Mouse (Mus musculus) brain, embryonic 18.5 days (tissue): ENCODE results near the gene Uba2.
"Not testable (repeated sequence)": the region's sequence is repeated elsewhere in the genome, so short reads cannot be mapped to it uniquely, and the experiment has no call there.

Experiments used
- DNase-seq: peaks from one replicate; pipeline ENCODE4 v3.0.0-alpha.2; 2012; ENCODE audit warnings: low read depth, low spot score

The Uba2 gene

DNA sequence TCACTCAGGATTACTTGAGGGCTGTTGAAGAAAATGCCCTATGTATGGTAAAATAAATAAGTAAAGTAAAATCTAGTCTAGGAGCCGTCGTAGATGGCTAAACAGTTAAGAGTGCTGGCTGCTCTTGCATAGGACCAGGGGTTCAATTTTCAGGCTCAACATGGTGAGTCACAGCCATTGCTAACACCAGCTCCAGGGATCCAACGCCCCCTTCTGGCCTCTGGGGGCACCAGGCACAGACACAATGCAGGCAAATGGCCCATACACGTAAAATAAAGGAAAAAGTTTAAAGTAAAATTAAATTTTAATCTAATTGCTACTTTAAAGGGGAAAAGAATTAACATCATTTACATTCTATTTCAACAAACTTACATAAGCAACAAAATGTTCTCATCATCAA, 2.5 kb downstream of the Uba2 start:
- DNase-seq: no peak

DNA sequence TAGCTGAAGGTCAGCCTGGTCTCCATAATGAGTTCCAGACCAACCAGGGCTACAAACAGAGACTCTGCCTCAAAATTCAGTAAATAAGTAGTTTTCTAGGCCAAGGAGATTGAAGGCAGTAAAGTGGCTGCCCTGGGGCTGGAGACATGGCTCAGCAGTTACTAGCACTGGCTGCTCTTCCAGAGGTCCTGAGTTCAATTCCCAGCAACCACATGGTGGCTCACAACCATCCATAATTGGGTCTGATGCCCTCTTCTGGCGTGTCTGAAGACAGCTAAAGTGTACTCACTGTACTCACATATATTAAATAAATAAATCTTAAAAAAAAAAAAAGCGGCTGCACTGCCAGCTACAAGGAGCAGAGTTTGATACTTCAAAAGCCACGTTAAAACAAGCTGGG, 3.4 kb downstream of the Uba2 start:
- no peak for DNase-seq

DNA sequence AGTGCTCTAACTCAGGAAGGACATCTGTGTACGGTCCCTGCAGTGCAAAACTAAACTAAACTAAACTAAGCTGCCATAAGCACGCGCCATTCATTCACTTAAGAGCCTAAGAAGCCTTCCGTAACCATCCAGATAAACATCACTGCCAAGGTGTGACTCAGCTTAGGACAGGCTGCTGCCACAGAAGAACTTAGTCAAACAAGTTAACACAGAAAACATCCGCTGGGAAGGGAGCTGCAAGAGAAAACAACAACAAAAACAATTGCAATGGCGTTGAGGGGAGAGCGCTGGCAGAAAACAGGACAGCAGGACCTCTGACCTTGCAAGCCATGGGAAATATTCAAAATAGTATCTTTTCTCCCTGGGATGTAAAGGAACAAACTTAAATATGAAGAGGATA, 4.7 kb downstream of the Uba2 start:
- no peak for DNase-seq

DNA sequence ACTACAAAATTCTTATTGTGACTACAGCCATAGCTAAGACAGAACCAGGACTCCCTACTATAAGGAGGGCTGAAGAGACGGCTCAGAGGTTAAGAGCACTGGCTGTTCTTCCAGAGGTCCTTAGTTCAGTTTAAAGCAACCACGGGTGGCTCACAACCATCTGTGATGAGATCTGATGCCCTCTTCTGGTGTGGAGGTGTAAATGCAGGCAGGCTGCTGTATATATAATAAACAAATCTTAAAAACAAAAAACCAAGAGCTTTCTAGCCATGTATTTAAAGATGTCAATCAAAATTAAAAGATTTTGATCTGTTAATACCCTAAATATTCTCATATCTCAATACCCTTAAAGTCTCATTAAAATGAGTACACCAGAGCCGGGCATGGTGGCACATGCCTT, 10.2 kb downstream of the Uba2 start:
- no peak for DNase-seq

DNA sequence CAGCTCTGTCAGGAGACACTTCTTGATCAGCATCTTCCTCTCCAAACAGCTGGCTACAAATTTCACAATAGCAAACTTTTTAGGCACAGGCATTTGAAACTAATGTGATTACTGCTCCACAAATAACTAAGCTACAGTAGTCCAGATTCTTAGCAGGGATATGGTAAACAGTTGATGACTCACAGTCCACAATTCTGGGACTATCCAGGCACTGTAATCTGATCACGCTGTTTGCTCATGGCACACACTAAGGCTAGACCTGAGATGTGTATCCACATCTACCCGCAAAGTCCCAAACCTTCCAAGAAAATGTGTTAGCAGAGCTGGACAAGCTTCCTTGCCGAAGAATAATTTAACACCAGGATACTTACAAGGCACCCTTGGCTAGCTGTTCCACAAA, 11.4 kb downstream of the Uba2 start:
- no peak for DNase-seq

DNA sequence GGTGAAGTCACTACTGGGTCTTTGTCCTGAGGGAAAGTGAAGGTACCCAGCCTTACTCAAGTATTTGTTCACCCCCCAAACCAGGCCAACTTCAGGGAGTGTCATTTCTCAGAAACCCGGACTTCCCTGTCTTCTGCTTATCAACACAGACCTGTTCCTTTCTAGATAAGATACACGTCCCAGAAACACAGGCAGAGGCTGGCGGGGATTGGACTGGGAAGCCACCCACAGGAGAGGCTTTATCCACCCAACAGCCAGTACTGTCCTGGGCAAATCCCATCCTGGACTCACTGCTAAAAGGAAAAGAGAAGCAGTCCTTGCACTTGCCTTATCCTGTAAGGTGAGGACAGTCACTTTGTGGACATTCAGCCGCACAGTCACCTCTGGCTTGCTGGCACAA, 22.2 kb downstream of the Uba2 start:
- DNase-seq: no peak

DNA sequence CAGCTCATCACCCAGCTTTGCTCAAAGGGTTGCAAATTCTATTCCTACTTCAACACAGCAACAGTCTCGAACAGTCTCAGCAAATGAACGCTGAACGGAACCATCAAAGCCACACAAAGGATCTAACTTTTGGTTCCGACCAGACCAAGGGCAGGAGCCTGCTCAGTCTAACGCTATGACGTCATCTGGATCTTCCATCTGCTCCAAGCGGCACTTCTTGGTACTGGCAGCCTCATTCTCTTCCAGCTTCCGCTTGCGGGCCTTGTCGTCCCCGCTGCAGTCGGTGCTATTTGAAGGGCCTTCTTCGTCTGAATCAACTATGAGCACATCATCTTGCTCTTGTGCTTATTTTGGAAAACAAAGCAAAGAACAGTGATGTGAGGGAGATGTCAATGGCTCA, 28.3 kb downstream of the Uba2 start:
- no peak for DNase-seq

DNA sequence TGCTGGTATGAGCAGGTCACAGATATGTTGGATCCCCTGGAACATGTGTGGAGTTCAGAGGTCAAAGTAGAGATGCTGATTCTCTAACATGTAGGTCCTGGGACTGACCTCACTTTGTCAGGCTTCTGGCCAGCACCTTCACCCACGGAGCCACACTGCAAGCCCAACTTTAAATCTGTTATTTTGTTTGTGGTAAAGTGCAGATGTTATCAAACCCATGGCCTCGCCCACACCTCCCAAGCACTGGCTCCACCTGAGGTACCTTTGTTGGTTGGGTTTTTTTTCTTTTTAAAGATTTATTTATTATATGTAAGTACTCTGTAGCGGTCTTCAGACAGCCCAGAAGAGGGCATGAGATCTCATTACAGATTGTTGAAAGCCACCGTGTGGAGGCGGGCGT, 29.9 kb downstream of the Uba2 start:
- no peak for DNase-seq

DNA sequence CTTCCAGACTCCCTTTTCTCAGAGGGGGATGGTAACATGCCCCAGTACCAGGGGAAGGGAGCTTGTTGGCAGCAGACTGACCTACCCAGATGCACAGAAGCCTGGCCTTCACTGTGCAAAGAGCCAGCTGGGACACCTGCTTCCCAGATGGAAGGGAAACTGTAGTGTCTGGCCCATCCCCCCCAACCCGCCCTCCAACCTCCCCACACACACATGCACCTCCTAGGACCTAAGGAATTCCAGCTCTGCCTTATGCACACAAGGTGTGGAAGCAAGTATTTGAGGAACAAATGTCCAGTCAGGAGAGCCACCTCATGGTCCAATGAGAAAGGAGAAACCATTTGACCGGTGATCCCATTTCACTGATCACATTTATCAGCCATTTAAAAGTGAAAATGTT, 35.1 kb downstream of the Uba2 start:
- DNase-seq: no peak

DNA sequence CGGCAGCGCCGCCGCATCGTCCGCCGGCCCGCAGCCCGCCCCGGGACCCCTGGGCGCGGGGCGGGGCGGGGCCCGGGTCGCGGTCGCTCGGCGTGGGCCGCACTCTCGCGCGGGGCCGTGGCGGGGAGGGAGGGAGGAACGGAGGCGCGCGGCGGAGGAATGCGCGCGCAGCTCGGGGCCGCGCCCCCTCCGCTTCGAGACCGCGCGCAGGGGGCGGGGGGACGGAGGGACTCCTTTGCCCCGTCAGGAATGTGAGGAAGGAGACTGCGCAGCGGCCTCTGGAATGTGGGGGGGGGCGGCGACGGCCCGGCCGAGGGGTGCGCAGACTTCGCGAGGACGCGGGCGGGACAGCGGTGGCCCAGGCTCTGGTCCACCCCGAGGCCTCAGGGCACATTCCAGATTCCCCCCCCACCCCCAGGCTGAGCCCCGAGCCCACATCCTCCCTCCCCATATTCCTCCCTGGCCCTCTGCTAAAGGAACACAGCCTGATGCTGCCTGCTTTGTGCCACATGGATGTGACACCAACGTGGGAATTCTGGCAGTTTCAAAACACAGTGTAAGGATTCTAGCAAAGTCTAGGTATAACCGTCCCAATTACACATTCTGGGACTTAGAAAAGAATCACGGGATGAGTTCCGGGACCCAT, 36.2 kb downstream of the Uba2 start, which contains the start of gene Wtip:
Gene Wtip, minus strand, starts transcription at position 152 of the 646 bp plus-strand sequence.
- DNase-seq: peak; percentile 43

DNA sequence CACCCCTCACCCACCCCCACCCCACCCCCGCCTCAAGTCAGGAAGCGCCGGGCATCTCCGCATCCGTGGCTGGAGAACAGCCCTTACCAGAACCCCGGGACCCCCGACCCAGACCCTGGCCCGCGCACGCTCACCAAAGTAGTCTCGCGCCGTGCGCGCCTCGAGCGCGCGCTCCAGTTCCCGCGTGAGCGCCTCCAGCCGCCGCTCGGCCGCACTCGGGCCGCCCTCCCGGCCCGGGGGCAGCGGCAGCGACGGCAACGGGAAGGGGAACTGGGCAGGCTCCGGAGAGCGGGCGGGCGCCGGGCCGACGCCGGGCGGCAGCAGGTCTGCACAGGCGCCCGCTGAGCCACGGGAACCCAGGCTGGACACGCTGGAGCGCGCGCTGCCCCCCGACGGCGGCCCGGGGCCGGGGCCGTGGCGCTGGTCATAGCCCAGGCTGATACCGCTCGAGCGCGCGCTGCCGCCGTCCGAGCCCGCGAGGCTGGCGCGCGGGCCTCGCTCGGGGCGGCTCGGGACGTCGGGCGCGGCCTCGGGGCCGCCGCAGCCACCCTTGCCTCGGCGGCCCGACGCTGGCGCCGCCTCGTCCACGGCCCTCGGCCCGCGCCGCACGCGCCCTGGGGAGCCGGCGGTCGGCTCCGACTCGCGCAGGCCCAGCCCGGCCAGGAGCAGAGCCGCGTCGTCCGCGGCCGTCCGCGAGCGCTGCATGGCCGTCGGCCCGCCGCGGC, 36.9 kb downstream of the Uba2 start:
- DNase-seq: no peak

DNA sequence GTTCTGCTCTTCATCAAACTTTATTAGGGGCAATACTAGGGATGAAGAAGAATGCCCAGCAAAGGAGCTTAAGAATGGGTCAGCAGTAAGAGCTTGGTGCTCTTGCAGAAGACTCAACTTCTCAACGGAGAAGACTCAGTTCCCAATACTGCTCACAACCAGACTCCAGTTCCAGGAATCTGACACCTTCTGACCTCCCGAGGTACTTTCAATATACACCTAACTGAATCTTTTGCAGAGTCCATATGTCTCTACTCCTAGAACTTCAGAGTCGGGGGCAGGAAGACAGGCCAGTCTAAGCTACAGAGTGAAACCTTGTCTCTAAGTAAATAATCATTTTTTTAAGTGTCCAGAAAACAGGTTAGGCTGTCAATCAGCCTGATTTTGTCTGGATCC, 37.4 kb downstream of the Uba2 start:
- no peak for DNase-seq

DNA sequence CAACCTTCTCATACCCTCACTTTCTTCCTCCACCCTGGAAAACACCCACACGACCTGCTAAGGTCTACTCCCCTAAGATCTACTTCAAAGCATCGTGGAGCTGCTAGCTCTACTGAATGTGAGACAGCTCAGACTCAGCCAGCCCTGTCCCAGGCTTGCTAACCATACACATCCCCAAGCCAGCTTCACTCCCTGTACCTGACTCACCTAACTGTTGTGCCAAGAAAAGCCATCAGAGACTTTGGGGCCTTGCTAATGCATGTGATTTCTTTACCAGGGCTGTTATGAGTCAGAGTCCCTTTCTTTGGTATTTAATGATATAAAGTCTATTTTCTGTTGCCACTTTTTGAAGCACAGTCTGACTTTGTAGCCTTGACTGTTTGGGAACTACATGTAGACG, 38.3 kb downstream of the Uba2 start:
- no peak for DNase-seq

DNA sequence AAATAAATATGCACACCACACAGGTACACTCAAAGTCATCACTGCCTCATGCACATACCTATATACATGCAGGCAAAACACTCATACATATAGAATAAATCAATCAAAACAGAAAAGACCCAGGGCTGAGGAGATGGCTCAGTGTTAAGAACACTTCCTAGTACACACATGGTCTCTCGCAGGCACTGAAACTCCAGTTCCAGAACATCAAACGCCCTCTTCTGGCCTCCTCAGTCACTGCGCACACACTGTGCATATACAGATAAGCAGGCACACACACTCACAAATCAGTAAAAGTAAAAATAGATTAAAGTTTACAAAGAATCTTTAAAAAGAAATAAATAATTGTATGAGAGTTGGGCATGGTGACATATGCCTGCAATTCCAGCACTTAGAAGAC, 43.1 kb downstream of the Uba2 start:
- DNase-seq: no peak

DNA sequence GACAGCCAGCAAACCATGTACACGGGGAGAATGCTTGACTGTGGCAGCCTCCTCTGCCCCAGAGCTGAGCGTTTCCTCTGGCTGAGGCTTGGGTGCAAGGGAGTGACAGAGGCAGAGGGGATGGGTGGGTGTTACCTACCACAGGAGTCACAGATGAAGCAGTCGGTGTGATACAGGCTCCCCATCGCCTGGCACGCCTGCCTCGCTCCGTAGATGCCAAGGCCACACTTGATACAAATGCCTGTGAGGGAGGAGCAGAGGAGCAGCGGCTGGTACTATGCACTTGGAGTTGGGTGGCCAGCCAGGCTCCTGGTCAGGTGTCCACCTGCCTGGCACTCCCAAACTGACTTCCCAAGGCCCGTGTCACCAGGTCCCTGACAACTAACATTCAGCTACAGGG, 44.1 kb downstream of the Uba2 start:
- no peak for DNase-seq

DNA sequence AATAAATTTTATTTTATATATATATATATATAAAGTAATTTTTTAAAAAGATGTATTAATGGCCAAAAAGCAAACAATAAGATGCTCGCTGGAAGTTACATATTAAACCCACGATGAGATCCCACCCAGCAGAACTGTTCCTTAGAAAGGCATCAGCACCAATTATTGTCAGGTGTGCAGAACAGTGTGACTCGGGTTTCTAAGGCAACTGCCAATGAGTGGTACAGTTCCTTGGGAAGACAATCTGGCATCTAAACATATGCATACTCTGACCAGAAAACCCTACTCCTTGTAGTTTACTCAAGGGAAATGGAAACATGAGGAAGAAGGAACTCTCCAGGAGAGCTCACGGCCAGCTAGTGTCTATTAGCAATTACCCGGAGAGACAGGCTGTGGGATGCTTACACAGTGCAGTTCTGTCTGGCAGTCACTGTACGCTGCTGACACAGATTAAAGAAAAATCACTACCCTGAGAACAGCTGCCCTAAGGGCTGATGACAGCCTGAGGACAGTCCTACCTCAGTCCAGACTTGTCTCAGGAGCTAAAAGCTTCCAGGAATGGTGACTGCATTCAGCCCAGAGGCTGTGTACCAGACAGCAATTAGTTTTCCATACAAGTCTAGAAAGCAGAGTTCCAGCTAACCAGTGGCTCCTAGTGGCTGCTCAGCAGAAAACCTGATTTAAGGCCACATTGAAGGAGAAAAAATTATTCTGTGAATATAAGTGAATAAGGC, 46.2 kb downstream of the Uba2 start:
- DNase-seq: no peak

DNA sequence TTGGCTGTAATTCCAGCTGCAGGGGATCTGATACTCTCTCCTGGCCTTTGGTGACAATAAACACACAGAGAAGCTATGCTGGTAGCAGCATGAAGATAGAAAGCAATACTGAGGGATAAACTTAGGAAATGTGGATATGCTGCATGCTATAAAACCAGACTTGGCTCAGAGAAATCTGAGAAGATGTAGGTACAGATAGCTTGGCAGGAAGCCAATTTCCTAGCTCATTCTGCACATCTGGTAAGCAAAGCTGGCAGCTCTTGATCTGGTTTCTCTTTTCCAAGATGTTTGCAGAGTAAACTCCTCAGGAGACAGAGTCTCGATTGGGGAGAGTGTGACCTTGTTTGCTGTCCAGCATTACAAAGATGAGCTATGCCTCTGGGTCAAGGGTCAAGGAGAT, 48.8 kb downstream of the Uba2 start:
- DNase-seq: not testable (repeated sequence)

DNA sequence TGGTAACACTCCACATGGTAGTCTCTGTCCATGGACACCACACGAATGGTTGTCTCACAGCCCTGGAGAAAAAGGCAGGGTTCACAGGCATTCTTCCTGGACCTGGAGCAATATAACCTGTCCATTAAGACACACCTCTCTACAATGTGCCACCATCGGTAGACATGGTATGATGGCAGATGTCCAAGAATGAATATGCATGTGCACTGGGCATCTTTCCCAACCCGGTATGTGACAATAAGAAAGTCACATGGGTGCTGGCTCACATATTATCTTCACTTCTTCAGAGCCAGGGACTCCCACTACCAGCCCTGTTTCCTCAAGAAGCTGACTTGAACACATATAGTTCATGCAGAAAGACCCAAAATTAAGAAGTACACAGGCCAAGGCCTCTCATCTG, 52.8 kb downstream of the Uba2 start:
- DNase-seq: no peak

DNA sequence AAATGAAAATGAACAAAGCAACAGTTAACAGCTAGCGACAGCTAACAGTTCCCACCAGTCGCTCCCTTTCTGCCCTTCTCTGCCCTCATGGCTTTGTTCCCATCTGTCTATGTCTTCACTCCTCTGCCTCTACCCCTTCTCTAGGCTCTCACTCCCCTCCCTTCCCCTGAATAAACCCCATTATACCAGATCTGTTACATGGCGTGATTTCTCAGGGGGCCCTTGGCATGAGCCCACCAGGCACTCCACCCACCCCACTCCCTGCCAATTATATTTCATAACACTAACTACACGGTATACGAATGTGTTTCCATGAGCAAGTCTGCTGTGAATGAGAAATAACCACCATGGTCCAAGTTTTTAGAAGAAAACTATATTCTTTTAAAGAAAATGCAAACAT, 60.2 kb downstream of the Uba2 start:
- DNase-seq: no peak

DNA sequence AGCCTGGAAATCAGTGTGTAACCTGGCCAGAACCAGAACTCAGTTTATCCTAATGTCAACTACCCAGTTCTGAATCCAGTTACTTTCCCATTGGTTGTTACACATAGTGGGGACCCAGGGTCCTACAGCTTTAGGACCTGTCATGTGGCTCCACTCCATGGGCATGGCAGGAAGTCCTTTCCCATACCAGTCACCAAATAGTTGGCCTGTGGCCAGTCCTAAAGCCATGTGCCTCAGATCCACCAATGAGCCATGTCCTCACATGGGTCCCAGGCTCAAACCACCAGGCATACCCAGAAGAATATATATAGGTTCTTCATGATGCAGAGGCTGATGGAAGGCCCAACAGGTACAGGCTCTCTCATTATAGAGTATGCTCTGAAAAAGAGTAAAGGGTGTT, 68.1 kb downstream of the Uba2 start:
- DNase-seq: no peak

DNA sequence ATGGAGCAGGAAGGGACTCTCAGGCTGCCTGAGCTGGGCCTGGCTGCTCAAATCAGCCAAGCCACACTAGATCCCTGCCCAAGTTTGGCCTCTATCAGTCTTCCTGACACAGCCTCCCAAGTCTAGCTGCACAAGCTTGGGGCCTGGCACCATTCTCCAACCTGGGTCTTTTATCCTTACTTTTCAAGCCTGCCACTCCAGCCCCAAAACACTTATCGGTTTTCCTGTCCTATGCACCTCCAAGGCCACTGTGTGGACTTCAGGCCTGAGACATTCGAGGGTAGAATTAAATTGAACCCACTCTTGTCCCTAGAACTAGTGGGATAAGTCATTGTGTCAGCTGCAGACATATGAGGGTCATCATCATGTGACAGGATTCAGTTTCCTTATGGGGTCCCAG, 69.4 kb downstream of the Uba2 start:
- no peak for DNase-seq

DNA sequence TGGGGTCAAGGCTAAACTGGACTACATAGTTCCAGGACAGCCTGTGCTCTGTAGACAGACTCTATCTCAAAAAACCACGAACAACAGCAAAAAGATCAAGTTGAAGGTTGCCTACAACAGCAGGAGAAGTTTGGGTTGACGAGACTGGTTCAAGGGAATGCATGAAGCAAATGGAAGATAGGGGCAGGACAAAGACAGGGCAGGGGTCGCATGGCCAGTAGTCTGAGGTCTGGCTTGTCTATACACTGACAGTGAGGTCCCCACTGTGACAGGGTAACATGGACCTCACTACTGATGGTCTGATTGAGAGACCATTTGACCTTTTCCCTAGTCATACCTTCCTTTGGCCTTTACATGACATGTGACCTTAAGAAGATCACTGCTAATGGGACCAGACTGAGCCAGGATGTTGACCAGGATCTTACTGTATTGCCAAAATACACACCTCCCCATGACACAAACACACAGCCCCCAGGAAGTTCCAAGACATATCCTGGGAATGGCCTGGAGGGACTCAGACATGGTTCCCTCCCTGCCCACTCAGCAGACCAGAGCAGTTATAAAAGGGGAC, 74.4 kb downstream of the Uba2 start, which contains the start of gene Scgb1b30:
Gene Scgb1b30, plus strand, starts transcription at position 521 of the 571 bp plus-strand sequence.
- DNase-seq: no peak
